Mouse (Mus musculus) ES-Bruce4 (cell line): ENCODE measurements around the gene Cnnm2. TPM values are rescaled to one million over a fixed set of nuclear protein-coding genes. Genes with fewer than 3 reads are reported as not detected.
"Not testable (repeated sequence)": the region's sequence is repeated elsewhere in the genome, so short reads cannot be mapped to it uniquely, and the experiment has no call there.

ENCODE experiments used
- H3K27ac ChIP-seq: 2 replicates; pipeline ENCODE4 v1.5.1; 2012; ENCODE audit warnings: low read length, inconsistent platforms; ENCODE audit not compliant: insufficient read depth
- H3K27me3 ChIP-seq: 2 replicates; pipeline ENCODE4 v1.6.1; 2012; ENCODE audit warnings: mild to moderate bottlenecking, low read length, inconsistent platforms; ENCODE audit not compliant: control insufficient read depth, poor library complexity, insufficient read depth, severe bottlenecking
- H3K36me3 ChIP-seq: 2 replicates; pipeline ENCODE4 v1.6.1; 2012; ENCODE audit warnings: inconsistent platforms, mild to moderate bottlenecking, low read length, moderate library complexity; ENCODE audit not compliant: control insufficient read depth, poor library complexity, insufficient read depth, severe bottlenecking
- H3K4me1 ChIP-seq: one replicate; pipeline ENCODE4 v1.8.1; 2011; ENCODE audit warnings: low read length; ENCODE audit not compliant: control insufficient read depth, insufficient read depth
- H3K4me3 ChIP-seq: 2 replicates; pipeline ENCODE4 v1.5.1; 2011; ENCODE audit warnings: low read depth, mild to moderate bottlenecking, low read length
- H3K9ac ChIP-seq: 2 replicates; pipeline ENCODE4 v1.6.1; 2012; ENCODE audit warnings: low read depth, mild to moderate bottlenecking, inconsistent platforms; ENCODE audit not compliant: poor library complexity, severe bottlenecking
- H3K9me3 ChIP-seq: replicated peaks from 2 replicates; pipeline ENCODE4 v1.6.1; 2012; ENCODE audit warnings: mild to moderate bottlenecking, low read length, inconsistent platforms; ENCODE audit not compliant: control insufficient read depth, poor library complexity, insufficient read depth, severe bottlenecking
- CTCF ChIP-seq: IDR thresholded peaks from one replicate; pipeline ENCODE4 v1.8.1; 2011; ENCODE audit warnings: low read depth, low read length
- EP300 ChIP-seq: IDR thresholded peaks from 2 replicates; pipeline ENCODE4 v1.6.1; 2011; ENCODE audit warnings: low read depth, low read length; ENCODE audit not compliant: insufficient read depth
- POLR2A ChIP-seq: IDR thresholded peaks from one replicate; pipeline ENCODE4 v1.8.1; 2011; ENCODE audit warnings: low read length; ENCODE audit not compliant: insufficient read depth
- polyA plus RNA-seq: library from polyadenylated mRNA; stranded (reverse); fragments of >200 nt; gene quantifications from 2 replicates; pipeline ENCODE4 v1.2.4, GENCODE M21; 2011; ENCODE audit warnings: low read depth; ENCODE audit not compliant: missing spikeins, insufficient read depth, insufficient read length

Gene Cnnm2
- polyA plus RNA-seq, 1 experiment: 14.8 TPM

DNA sequence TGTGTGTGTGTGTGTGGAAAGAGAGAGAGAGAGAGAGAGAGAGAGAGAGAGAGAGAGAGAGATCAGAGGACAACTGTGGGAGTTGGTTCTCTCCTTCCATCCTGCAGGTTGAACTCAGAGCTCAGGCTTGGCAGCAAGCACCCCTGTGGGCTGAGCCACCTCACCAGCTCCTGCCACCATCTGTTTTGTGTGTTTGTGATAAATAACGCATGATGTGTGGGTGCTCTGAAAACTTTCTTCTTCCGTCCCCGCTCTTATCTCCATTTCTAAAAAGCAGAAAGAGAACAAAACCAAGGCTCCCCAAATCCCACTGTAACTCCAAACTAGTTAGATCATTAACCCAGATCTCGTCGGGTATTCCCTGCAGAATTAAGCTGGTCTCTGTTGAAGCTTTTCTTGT lies 4.7 kb downstream of the Cnnm2 start:
- Histone ChIP-seq H3K4me3 (no peak overlapping the region), H3K27me3 (no peaks in the 10 kb centered on the region)

GRCm38 (mm10) chr19:46769759-46770158 lies 8.4 kb downstream of the Cnnm2 start:
- Histone ChIP-seq H3K4me1 (no peaks in the 10 kb centered on the region), H3K27ac (no peak overlapping the region), H3K4me3 (no peak overlapping the region), H3K27me3 (no peaks in the 10 kb centered on the region), H3K36me3 (no peaks in the 10 kb centered on the region), H3K9me3 (no peaks in the 10 kb centered on the region), H3K9ac (no peak overlapping the region)
- no peak for TF ChIP-seq EP300
- TF ChIP-seq POLR2A: no peak
- TF ChIP-seq CTCF: no peak

More for the DNA sequence above, 4.7 kb downstream of the Cnnm2 start:
- no peak for TF ChIP-seq POLR2A
- no peak for TF ChIP-seq CTCF
- no peak for TF ChIP-seq EP300
- Histone ChIP-seq H3K27ac (no peak overlapping the region), H3K9ac (no peak overlapping the region), H3K4me1 (peaks cover 2% of the 10 kb centered on the region), H3K9me3 (no peaks in the 10 kb centered on the region), H3K36me3 (no peaks in the 10 kb centered on the region)

GRCm38 (mm10) chr19:46771801-46772200 lies 10.4 kb downstream of the Cnnm2 start:
- Histone ChIP-seq H3K27me3 (no peaks in the 10 kb centered on the region), H3K27ac (no peak overlapping the region), H3K4me3 (no peak overlapping the region), H3K9ac (no peak overlapping the region), H3K9me3 (no peaks in the 10 kb centered on the region), H3K36me3 (no peaks in the 10 kb centered on the region), H3K4me1 (no peaks in the 10 kb centered on the region)
- TF ChIP-seq CTCF: no peak
- no peak for TF ChIP-seq POLR2A
- TF ChIP-seq EP300: no peak

- Histone ChIP-seq H3K27me3 (no peaks in the 10 kb centered on the region), H3K4me1 (no peaks in the 10 kb centered on the region), H3K4me3 (no peak overlapping the region), H3K27ac (no peak overlapping the region), H3K36me3 (no peaks in the 10 kb centered on the region), H3K9ac (no peak overlapping the region), H3K9me3 (no peaks in the 10 kb centered on the region)
- TF ChIP-seq EP300 (no peak), CTCF (no peak), POLR2A (no peak)
These were observed 15.0 kb downstream of the Cnnm2 start for GRCm38 (mm10) chr19:46776391-46776790.

- no peak overlapping the region for H3K27ac ChIP-seq
- no peak for TF ChIP-seq EP300
- no peaks in the 10 kb centered on the region for H3K27me3 ChIP-seq
- no peak overlapping the region for H3K4me3 ChIP-seq
- H3K9ac ChIP-seq: no peak overlapping the region
- H3K4me1 ChIP-seq: no peaks in the 10 kb centered on the region
- H3K36me3 ChIP-seq: no peaks in the 10 kb centered on the region
- H3K9me3 ChIP-seq: no peaks in the 10 kb centered on the region
These were observed 15.5 kb downstream of the Cnnm2 start for GRCm38 (mm10) chr19:46776850-46777249.

- H3K9me3 ChIP-seq: no peaks in the 10 kb centered on the region
- no peaks in the 10 kb centered on the region for H3K36me3 ChIP-seq
- no peak overlapping the region for H3K27ac ChIP-seq
- no peaks in the 10 kb centered on the region for H3K27me3 ChIP-seq
- H3K4me3 ChIP-seq: no peak overlapping the region
- no peak for TF ChIP-seq POLR2A
- TF ChIP-seq EP300: no peak
- no peak for TF ChIP-seq CTCF
- no peaks in the 10 kb centered on the region for H3K4me1 ChIP-seq
- H3K9ac ChIP-seq: no peak overlapping the region
These were observed 16.7 kb downstream of the Cnnm2 start for GRCm38 (mm10) chr19:46777928-46778680.

- H3K4me1 ChIP-seq, H3K36me3 ChIP-seq, H3K9me3 ChIP-seq, H3K27ac ChIP-seq, H3K27me3 ChIP-seq, H3K4me3 ChIP-seq, H3K9ac ChIP-seq: not testable (repeated sequence)
These were observed 17.7 kb downstream of the Cnnm2 start for GRCm38 (mm10) chr19:46779130-46779529.
